Mouse (Mus musculus): ENCODE results near the gene Plekhh1.

DNA sequence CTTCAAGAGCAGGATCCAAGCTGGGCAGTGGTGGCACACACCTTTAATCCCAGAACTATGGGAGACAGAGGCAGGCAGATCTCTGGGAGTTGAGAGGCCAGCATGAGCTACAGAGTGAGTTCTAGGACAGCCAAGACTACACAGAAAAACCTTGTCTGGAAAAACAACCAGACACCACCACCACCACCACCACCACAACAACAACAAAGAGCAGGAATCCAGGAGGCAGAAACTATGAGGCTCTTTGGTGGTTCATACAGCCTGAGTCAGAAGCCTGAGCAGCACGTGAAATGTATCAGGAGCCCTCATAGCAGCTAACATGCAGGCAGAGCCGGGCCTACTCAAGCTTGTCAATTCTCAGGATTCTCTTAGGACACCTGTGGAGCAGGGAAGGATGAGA, 47.8 kb upstream of the Plekhh1 start:
- TF ChIP-seq CTCF (IDR thresholded peaks at IDR 0.05; ENCODE audit: low read depth): no peak
- TF ChIP-seq EP300 (IDR thresholded peaks at IDR 0.05; ENCODE audit: low read depth): no peak

All from liver, embryonic 14.5 days (tissue).